Mouse (Mus musculus): ENCODE data around the gene Tmem63c.

Gene Tmem63c

GRCm38 (mm10) chr12:87130224-87130623, 109.1 kb downstream of the Tmem63c start:
- intact Hi-C loops (cut with DNase I), result loop anchor here (5.0 to 10.0 kb wide), 2 partner anchors 112 to 205 kb away; no protein-coding TSS in a partner anchor

GRCm38 (mm10) chr12:87131181-87131580, 110.0 kb downstream of the Tmem63c start:
- intact Hi-C loops (cut with DNase I), result loop anchor here (5.0 to 10.0 kb wide), 2 partner anchors 111 to 204 kb away; no protein-coding TSS in a partner anchor

GRCm38 (mm10) chr12:87131619-87132018, 110.5 kb downstream of the Tmem63c start:
- intact Hi-C loops (cut with DNase I), result loop anchor here (5.0 to 10.0 kb wide), 2 partner anchors 111 to 203 kb away; no protein-coding TSS in a partner anchor

- intact Hi-C loops (cut with DNase I), result loop anchor here (5.0 to 10.0 kb wide), 2 partner anchors 110 to 203 kb away; no protein-coding TSS in a partner anchor
Measured at GRCm38 (mm10) chr12:87132210-87132609, 111.1 kb downstream of the Tmem63c start.

GRCm38 (mm10) chr12:87132784-87133183, 111.6 kb downstream of the Tmem63c start:
- intact Hi-C loops (cut with DNase I), result loop anchor here (5.0 to 10.0 kb wide), 2 partner anchors 110 to 202 kb away; no protein-coding TSS in a partner anchor

- intact Hi-C loops (cut with DNase I), result loop anchor here (10.0 kb wide), 1 partner anchor 197 kb away; no protein-coding TSS in a partner anchor
Measured at GRCm38 (mm10) chr12:87137439-87138341, 116.5 kb downstream of the Tmem63c start.

- intact Hi-C loops (cut with DNase I), result loop anchor here (10.0 kb wide), 1 partner anchor 196 kb away; no protein-coding TSS in a partner anchor
Measured at GRCm38 (mm10) chr12:87138342-87138701, 117.2 kb downstream of the Tmem63c start.

- intact Hi-C loops (cut with DNase I), result loop anchor here (10.0 kb wide), 1 partner anchor 196 kb away; no protein-coding TSS in a partner anchor
Measured at GRCm38 (mm10) chr12:87138768-87139167, 117.6 kb downstream of the Tmem63c start.

Small RNA genes within 50 kb of the gene (microRNA-seq; reads per million reads assigned to microRNA genes)
- 0 reads per million in 2 experiments for gene Gm25847

Measured in adrenal gland (tissue).